Mouse (Mus musculus): ENCODE data around the gene Ldb1. TPM values are rescaled to one million over a fixed set of nuclear protein-coding genes. Genes with fewer than 3 reads are reported as not detected.

Gene Ldb1
- polyA plus RNA-seq, 1 experiment from 2014 or later: 32.3 TPM

GRCm38 (mm10) chr19:46078535-46078934, 33.5 kb upstream of the Ldb1 start:
- Histone ChIP-seq H3K27ac (ENCODE audit: low read depth) (no peak overlapping the region), H3K9me3 (ENCODE audit: low read length) (no peaks in the 10 kb centered on the region), H3K4me1 (ENCODE audit: insufficient read depth) (peaks cover 17% of the 10 kb centered on the region), H3K27me3 (ENCODE audit: insufficient read depth, low read length) (no peaks in the 10 kb centered on the region), H3K4me3 (ENCODE audit: low read depth, low read length) (no peak overlapping the region), H3K4me2 (ENCODE audit: low read depth, low read length) (no peak overlapping the region), H3K36me3 (replicated peaks; ENCODE audit: insufficient read depth, low read length) (peaks cover 52% of the 10 kb centered on the region), H3K9ac (replicated peaks) (no peak overlapping the region)
- WGBS (ENCODE audit: insufficient replicate concordance): 77% methylated on average over 3 of the region's 3 CpGs
- DNase-seq (no peak), ATAC-seq (no peak)
- TF ChIP-seq CTCF (IDR thresholded peaks at IDR 0.05; ENCODE audit: low read depth): no peak
- TF ChIP-seq EP300 (IDR thresholded peaks at IDR 0.05; ENCODE audit: low read depth): no peak

- H3K27me3 ChIP-seq (ENCODE audit: insufficient read depth, low read length): no peaks in the 10 kb centered on the region
- peak within 1 kb of the TSS; percentile 89 for H3K4me2 ChIP-seq (ENCODE audit: low read depth, low read length)
- peaks cover 17% of the 10 kb centered on the region for H3K4me1 ChIP-seq (ENCODE audit: insufficient read depth)
- H3K4me3 ChIP-seq (ENCODE audit: low read depth, low read length): peak within 1 kb of the TSS; percentile 80
- H3K9me3 ChIP-seq (ENCODE audit: low read length): no peaks in the 10 kb centered on the region
- ATAC-seq (peak; percentile 98), DNase-seq (peak; percentile 98)
- TF ChIP-seq CTCF (IDR thresholded peaks at IDR 0.05; ENCODE audit: low read depth) (0 out of 2 replicates have a peak, but pooled peaks have one; percentile 14), EP300 (IDR thresholded peaks at IDR 0.05; ENCODE audit: low read depth) (peak; percentile 54; the same call in 1 of the 2 replicates)
- H3K9ac ChIP-seq (replicated peaks): peak within 1 kb of the TSS; percentile 81
- WGBS (ENCODE audit: insufficient replicate concordance): under 1% methylated on average over 66 of the region's 66 CpGs
- H3K27ac ChIP-seq (ENCODE audit: low read depth): peak within 1 kb of the TSS; percentile 82
- peaks cover 50% of the 10 kb centered on the region for H3K36me3 ChIP-seq (replicated peaks; ENCODE audit: insufficient read depth, low read length)
Observed at GRCm38 (mm10) chr19:46075616-46076607, 30.9 kb upstream of the Ldb1 start, which contains the start of gene Nolc1. Gene Nolc1 (plus strand): TSS chr19:46075863.

- no peak for ATAC-seq
- Histone ChIP-seq H3K27ac (ENCODE audit: low read depth) (peak overlapping the region; percentile 40; the same call in 1 of the 2 replicates), H3K4me2 (ENCODE audit: low read depth, low read length) (no peak overlapping the region), H3K4me3 (ENCODE audit: low read depth, low read length) (no peak overlapping the region), H3K27me3 (ENCODE audit: insufficient read depth, low read length) (no peaks in the 10 kb centered on the region), H3K4me1 (ENCODE audit: insufficient read depth) (peaks cover 17% of the 10 kb centered on the region), H3K9ac (replicated peaks) (no peak overlapping the region), H3K36me3 (replicated peaks; ENCODE audit: insufficient read depth, low read length) (peaks cover 48% of the 10 kb centered on the region), H3K9me3 (ENCODE audit: low read length) (no peaks in the 10 kb centered on the region)
- DNase-seq: no peak
- TF ChIP-seq EP300 (IDR thresholded peaks at IDR 0.05; ENCODE audit: low read depth) (0 out of 2 replicates have a peak, but pooled peaks have one; percentile 23), CTCF (IDR thresholded peaks at IDR 0.05; ENCODE audit: low read depth) (no peak)
- WGBS (ENCODE audit: insufficient replicate concordance): 66% methylated on average over 5 of the region's 5 CpGs
Observed at GRCm38 (mm10) chr19:46074266-46074665, 29.3 kb upstream of the Ldb1 start.

- WGBS (ENCODE audit: insufficient replicate concordance): 82% methylated on average over 7 of the region's 7 CpGs
- DNase-seq (no peak), ATAC-seq (no peak)
- Histone ChIP-seq H3K27ac (ENCODE audit: low read depth) (0 out of 2 replicates have a peak overlapping the region, but pooled peaks have one; percentile 1), H3K27me3 (ENCODE audit: insufficient read depth, low read length) (no peaks in the 10 kb centered on the region), H3K4me1 (ENCODE audit: insufficient read depth) (peaks cover 17% of the 10 kb centered on the region), H3K36me3 (replicated peaks; ENCODE audit: insufficient read depth, low read length) (peaks cover 49% of the 10 kb centered on the region), H3K4me2 (ENCODE audit: low read depth, low read length) (no peak overlapping the region), H3K9ac (replicated peaks) (no peak overlapping the region), H3K9me3 (ENCODE audit: low read length) (no peaks in the 10 kb centered on the region), H3K4me3 (ENCODE audit: low read depth, low read length) (no peak overlapping the region)
- no peak for TF ChIP-seq EP300 (IDR thresholded peaks at IDR 0.05; ENCODE audit: low read depth)
- no peak for TF ChIP-seq CTCF (IDR thresholded peaks at IDR 0.05; ENCODE audit: low read depth)
Observed at GRCm38 (mm10) chr19:46073285-46073684, 28.3 kb upstream of the Ldb1 start.

- WGBS (ENCODE audit: insufficient replicate concordance): 85% methylated on average over 10 of the region's 10 CpGs
- Histone ChIP-seq H3K27ac (ENCODE audit: low read depth) (no peak overlapping the region), H3K36me3 (replicated peaks; ENCODE audit: insufficient read depth, low read length) (peaks cover 90% of the 10 kb centered on the region), H3K4me3 (ENCODE audit: low read depth, low read length) (no peak overlapping the region), H3K27me3 (ENCODE audit: insufficient read depth, low read length) (no peaks in the 10 kb centered on the region), H3K4me2 (ENCODE audit: low read depth, low read length) (no peak overlapping the region), H3K9ac (replicated peaks) (no peak overlapping the region), H3K9me3 (ENCODE audit: low read length) (no peaks in the 10 kb centered on the region), H3K4me1 (ENCODE audit: insufficient read depth) (no peaks in the 10 kb centered on the region)
- ATAC-seq (no peak), DNase-seq (no peak)
- TF ChIP-seq CTCF (IDR thresholded peaks at IDR 0.05; ENCODE audit: low read depth): no peak
- TF ChIP-seq EP300 (IDR thresholded peaks at IDR 0.05; ENCODE audit: low read depth): no peak
Observed at GRCm38 (mm10) chr19:46068054-46068453, 23.0 kb upstream of the Ldb1 start.

- Histone ChIP-seq H3K4me2 (ENCODE audit: low read depth, low read length) (peak overlapping the region; percentile 49), H3K9ac (replicated peaks) (0 out of 2 replicates have a peak overlapping the region, but pooled peaks have one; percentile 6), H3K36me3 (replicated peaks; ENCODE audit: insufficient read depth, low read length) (peaks cover 46% of the 10 kb centered on the region), H3K27ac (ENCODE audit: low read depth) (peak overlapping the region; percentile 66; the same call in 1 of the 2 replicates), H3K27me3 (ENCODE audit: insufficient read depth, low read length) (no peaks in the 10 kb centered on the region), H3K4me3 (ENCODE audit: low read depth, low read length) (no peak overlapping the region), H3K4me1 (ENCODE audit: insufficient read depth) (peaks cover 33% of the 10 kb centered on the region), H3K9me3 (ENCODE audit: low read length) (no peaks in the 10 kb centered on the region)
- TF ChIP-seq EP300 (IDR thresholded peaks at IDR 0.05; ENCODE audit: low read depth): peak; percentile 78; the same call in 1 of the 2 replicates
- TF ChIP-seq CTCF (IDR thresholded peaks at IDR 0.05; ENCODE audit: low read depth): no peak
- ATAC-seq (no peak), DNase-seq (no peak)
- 39% methylated on average over 6 of the region's 6 CpGs for WGBS (ENCODE audit: insufficient replicate concordance)
Observed at GRCm38 (mm10) chr19:46060845-46061244, 15.8 kb upstream of the Ldb1 start.
